Mouse (Mus musculus) forebrain, embryonic 15.5 days (tissue): Measurements from ENCODE around the gene R3hdm2. TPM values are rescaled to one million over a fixed set of nuclear protein-coding genes. Genes with fewer than 3 reads are reported as not detected.
A peak's percentile ranks its signal among the peaks of the same experiment; 100 is the strongest.

Experiments
- ATAC-seq: fragments of 200-750 bp; cut with Nextera tagmentation; replicated peaks from 2 replicates; pipeline ENCODE4 v1.8.0; 2017; ENCODE audit warnings: mild to moderate bottlenecking, moderate TSS enrichment, moderate library complexity
- H3K27ac ChIP-seq: fragments of 300-500 bp; sonication (generic); replicated peaks from 2 replicates; pipeline ENCODE4 v1.5.1; 2015; ENCODE audit warnings: mild to moderate bottlenecking, inconsistent platforms
- H3K27me3 ChIP-seq: fragments of 300-500 bp; sonication (generic); 2 replicates; pipeline ENCODE4 v1.6.1; 2015; ENCODE audit warnings: inconsistent platforms
- H3K36me3 ChIP-seq: fragments of 300-500 bp; sonication (generic); 2 replicates; pipeline ENCODE4 v1.6.1; 2015; ENCODE audit warnings: mild to moderate bottlenecking, inconsistent platforms
- H3K4me1 ChIP-seq: fragments of 300-500 bp; sonication (generic); 2 replicates; pipeline ENCODE4 v1.6.1; 2015; ENCODE audit warnings: inconsistent platforms
- H3K4me2 ChIP-seq: fragments of 300-500 bp; sonication (generic); replicated peaks from 2 replicates; pipeline ENCODE4 v1.6.1; 2015; ENCODE audit warnings: mild to moderate bottlenecking, inconsistent platforms
- H3K4me3 ChIP-seq: fragments of 300-500 bp; sonication (generic); 2 replicates; pipeline ENCODE4 v1.5.1; 2015; ENCODE audit warnings: mild to moderate bottlenecking, inconsistent platforms
- H3K9ac ChIP-seq: fragments of 300-500 bp; sonication (generic); replicated peaks from 2 replicates; pipeline ENCODE4 v1.6.1; 2015; ENCODE audit warnings: mild to moderate bottlenecking, inconsistent platforms
- H3K9me3 ChIP-seq: fragments of 300-500 bp; sonication (generic); 2 replicates; pipeline ENCODE4 v1.6.1; 2016; ENCODE audit warnings: inconsistent platforms
- WGBS: fragments of 180-500 bp; shearing (Covaris S2); methylation state at CpG from one replicate; pipeline ENCODE4 v1.1.7; 2015; ENCODE audit warnings: mixed read lengths; 5-methylcytosine and 5-hydroxymethylcytosine counted together
- polyA plus RNA-seq: library from polyadenylated mRNA; unstranded; fragments of >200 nt; fragmentation: Nextera tagmentation; extraction: Ambion mirVana; gene quantifications from 2 replicates; pipeline ENCODE4 v1.2.1, GENCODE M21; 2015

The R3hdm2 gene
- polyA plus RNA-seq, 1 experiment from 2014 or later: 43.6 TPM

GRCm38 (mm10) chr10:127429538-127429937 is 49.4 kb downstream of the R3hdm2 start:
- Histone ChIP-seq H3K27ac (0 out of 2 replicates have a peak overlapping the region, but pooled peaks have one; percentile 42), H3K4me2 (no peak overlapping the region), H3K27me3 (no peaks in the 10 kb centered on the region), H3K9me3 (no peaks in the 10 kb centered on the region), H3K4me3 (no peak overlapping the region), H3K9ac (no peak overlapping the region), H3K36me3 (no peaks in the 10 kb centered on the region), H3K4me1 (peaks cover 10% of the 10 kb centered on the region; the same call in 1 of the 2 replicates)
- ATAC-seq: no peak
- 69% methylated on average over 1 of the region's 1 CpGs for WGBS

DNA sequence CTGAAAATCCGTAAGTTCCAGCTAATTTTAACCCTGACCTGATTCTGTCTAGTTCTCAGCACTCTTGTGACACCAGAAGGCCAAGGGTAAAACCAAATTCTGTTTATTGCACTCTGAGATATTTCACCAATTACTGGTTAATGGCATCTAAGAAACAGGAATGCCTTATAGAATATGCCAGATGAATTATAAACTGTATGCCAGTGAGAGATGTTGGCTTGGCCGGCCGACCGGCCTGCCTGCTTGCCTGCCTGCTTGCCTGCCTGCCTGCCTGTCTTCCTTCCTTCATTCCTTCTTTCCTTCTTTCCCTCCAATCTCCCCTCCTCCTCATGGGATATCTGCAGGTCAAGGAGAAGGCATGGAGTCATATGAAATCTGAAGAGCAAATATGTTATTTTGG is 52.3 kb downstream of the R3hdm2 start:
- ATAC-seq: no peak
- Histone ChIP-seq H3K9ac (no peak overlapping the region), H3K27me3 (no peaks in the 10 kb centered on the region), H3K27ac (no peak overlapping the region), H3K4me1 (no peaks in the 10 kb centered on the region), H3K36me3 (no peaks in the 10 kb centered on the region), H3K4me2 (no peak overlapping the region), H3K4me3 (no peak overlapping the region), H3K9me3 (no peaks in the 10 kb centered on the region)
- 95% methylated on average over 4 of the region's 4 CpGs for WGBS

DNA sequence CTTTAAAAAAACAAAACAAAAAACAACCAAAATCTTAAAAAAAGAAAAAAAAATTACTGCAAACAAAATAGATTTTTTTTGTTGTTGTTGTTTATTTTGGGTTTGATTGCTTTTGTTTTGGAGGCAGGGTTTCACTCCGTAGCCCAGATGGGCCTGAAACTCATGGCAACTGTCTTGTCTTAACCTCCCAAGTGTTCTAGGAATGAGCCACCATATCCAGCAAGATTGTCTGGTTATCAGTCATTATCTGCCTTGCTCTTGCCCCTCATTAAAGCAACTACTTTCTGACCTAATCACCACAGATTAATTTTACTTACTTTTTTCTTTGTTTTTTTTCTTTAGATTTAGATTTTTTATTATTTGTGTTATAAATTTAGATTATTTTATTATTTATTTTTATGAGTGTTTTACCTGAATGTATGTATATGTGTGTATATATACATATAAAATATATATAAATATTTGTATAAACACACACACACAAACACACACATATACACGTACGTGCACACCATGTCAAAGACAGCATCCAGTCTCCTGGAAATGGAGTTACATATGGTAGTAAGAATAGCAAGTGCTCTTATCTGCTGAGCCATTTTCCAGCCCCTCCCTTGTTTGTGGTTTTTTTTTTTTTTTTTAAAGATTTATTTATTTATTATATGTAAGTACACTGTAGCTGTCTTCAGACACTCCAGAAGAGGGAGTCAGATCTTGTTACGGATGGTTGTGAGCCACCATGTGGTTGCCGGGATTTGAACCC is 57.4 kb downstream of the R3hdm2 start:
- Histone ChIP-seq H3K9ac (no peak overlapping the region), H3K36me3 (no peaks in the 10 kb centered on the region), H3K27ac (no peak overlapping the region), H3K27me3 (no peaks in the 10 kb centered on the region), H3K4me3 (no peak overlapping the region), H3K4me2 (no peak overlapping the region), H3K9me3 (no peaks in the 10 kb centered on the region), H3K4me1 (no peaks in the 10 kb centered on the region)
- no peak for ATAC-seq
- 93% methylated on average over 5 of the region's 5 CpGs for WGBS

- Histone ChIP-seq H3K4me3 (no peak overlapping the region), H3K4me2 (no peak overlapping the region), H3K27ac (no peak overlapping the region), H3K9ac (no peak overlapping the region), H3K4me1 (no peaks in the 10 kb centered on the region), H3K36me3 (peaks cover 57% of the 10 kb centered on the region), H3K27me3 (no peaks in the 10 kb centered on the region), H3K9me3 (no peaks in the 10 kb centered on the region)
- ATAC-seq: no peak
- WGBS: 95% methylated on average over 1 of the region's 1 CpGs
Measured at GRCm38 (mm10) chr10:127453701-127454100, 73.6 kb downstream of the R3hdm2 start.

DNA sequence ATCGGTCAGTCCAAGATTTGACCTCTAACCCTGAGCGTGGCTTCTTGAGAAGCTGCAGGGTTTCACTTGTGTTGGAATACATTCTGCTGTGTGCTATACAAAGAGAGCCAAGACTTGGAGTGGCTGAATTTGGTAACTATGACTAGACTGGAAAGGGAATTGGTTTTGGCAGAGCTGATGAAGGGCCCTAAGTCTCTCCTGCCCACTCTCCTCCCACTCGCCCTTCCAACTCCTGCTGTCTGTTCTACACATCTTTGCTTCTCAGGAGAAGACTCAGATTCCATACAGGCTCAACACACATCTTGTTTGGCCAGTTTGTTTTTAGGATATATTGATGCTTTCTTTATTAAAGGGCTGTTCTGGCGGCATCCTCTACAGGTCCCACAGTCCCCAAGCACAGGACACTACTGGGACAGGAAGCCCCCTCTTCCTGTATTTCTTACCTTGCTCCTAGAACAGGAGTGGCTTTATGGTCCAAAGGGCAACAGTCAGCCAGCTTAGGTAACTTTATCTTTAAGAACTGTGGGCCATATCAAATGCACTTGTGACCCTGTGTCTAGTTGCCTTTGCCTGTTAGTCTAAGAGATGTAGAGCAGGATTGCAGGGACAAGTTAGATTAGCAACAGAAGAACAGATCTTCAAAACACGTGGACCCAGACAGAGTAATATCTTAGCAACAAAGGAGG is 82.4 kb downstream of the R3hdm2 start:
- 89% methylated on average over 5 of the region's 5 CpGs for WGBS
- no peak for ATAC-seq
- no peak overlapping the region for H3K27ac ChIP-seq

DNA sequence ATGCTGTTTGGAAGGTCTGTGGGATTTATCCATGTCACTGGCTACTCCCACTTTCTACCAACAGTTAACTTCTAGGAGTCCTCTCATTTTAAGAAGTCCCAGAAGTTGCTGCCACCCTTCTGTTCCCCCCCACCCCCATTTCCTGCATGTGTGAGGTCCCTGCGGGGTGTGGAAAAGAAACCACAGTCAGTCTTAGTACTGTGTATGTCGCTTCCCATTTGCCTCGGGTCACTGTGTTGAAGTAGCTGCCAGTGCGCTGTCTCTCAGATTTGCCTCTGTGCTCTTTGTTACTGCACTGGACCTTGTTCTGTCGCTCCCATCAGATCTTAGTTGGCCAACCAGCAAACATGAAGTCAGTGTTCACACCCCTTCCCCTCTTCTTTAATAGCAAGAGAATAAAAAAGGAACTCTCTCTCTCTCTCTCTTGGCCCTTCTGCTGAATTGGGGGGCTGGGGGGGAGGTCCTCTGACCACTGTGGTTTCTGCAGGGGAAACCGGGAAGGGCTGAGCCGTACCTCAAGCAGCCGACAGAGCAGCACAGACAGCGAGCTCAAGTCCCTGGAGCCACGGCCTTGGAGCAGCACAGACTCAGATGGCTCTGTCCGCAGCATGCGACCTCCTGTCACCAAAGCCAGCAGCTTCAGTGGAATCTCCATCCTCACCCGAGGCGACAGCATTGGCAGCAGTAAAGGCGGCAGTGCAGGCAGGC is 91.3 kb downstream of the R3hdm2 start:
- Histone ChIP-seq H3K9ac (no peak overlapping the region), H3K4me3 (no peak overlapping the region), H3K27ac (no peak overlapping the region), H3K4me2 (no peak overlapping the region), H3K36me3 (peaks cover 35% of the 10 kb centered on the region), H3K9me3 (no peaks in the 10 kb centered on the region), H3K4me1 (no peaks in the 10 kb centered on the region), H3K27me3 (no peaks in the 10 kb centered on the region)
- 82% methylated on average over 15 of the region's 15 CpGs for WGBS
- ATAC-seq: no peak

More for the DNA sequence above, 82.4 kb downstream of the R3hdm2 start:
- H3K9me3 ChIP-seq: no peaks in the 10 kb centered on the region
- H3K36me3 ChIP-seq: peaks cover 59% of the 10 kb centered on the region
- H3K4me3 ChIP-seq: no peak overlapping the region
- no peak overlapping the region for H3K9ac ChIP-seq
- no peak overlapping the region for H3K4me2 ChIP-seq
- no peaks in the 10 kb centered on the region for H3K27me3 ChIP-seq
- no peaks in the 10 kb centered on the region for H3K4me1 ChIP-seq

DNA sequence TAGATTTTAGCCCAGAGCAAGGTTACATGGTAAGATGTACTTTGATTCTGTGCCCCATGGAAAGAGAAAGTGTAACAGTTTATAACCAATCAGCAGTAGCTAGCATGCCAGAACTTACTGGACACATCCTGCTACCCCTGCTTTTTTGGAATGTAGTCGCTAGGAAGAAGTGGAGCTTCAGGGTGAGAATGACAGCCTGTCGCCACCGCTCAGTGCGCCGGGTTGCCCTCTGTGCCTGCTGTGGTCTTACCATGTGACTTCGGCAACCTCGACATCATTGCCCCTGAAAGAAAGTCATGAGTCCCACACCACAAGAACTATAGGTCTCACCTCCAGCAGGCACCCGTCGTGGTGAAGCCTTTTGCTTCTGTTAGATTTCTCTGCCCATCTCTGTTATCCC is 92.6 kb downstream of the R3hdm2 start:
- 90% methylated on average over 9 of the region's 9 CpGs for WGBS
- Histone ChIP-seq H3K36me3 (peaks cover 43% of the 10 kb centered on the region), H3K9me3 (no peaks in the 10 kb centered on the region), H3K9ac (no peak overlapping the region), H3K4me2 (no peak overlapping the region), H3K4me3 (no peak overlapping the region), H3K27ac (no peak overlapping the region), H3K27me3 (no peaks in the 10 kb centered on the region), H3K4me1 (no peaks in the 10 kb centered on the region)
- no peak for ATAC-seq

GRCm38 (mm10) chr10:127475175-127475574 is 95.0 kb downstream of the R3hdm2 start:
- H3K36me3 ChIP-seq: peaks cover 43% of the 10 kb centered on the region
- WGBS: 95% methylated on average over 4 of the region's 4 CpGs

DNA sequence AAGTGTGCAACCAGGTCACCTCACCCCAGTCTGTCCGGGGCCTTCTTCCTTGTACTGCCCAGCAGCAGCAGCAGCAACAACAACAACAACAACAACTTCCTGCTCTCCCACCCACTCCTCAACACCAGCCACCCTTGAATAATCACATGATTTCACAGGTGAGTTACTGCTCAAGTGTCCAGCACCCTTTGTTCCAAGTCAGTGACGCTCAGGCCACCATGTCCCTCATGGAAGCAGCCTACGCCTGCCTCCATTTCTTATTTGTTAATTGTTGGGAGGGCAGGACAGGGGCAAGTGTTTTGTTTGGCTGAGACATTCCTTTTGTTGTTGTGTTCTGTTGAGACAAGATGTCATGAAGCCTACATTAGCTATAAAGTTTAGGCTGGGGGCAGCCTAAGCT is 96.4 kb downstream of the R3hdm2 start:
- Histone ChIP-seq H3K4me2 (no peak overlapping the region), H3K9me3 (no peaks in the 10 kb centered on the region), H3K36me3 (peaks cover 46% of the 10 kb centered on the region), H3K27me3 (no peaks in the 10 kb centered on the region), H3K4me3 (no peak overlapping the region), H3K27ac (no peak overlapping the region), H3K4me1 (no peaks in the 10 kb centered on the region), H3K9ac (no peak overlapping the region)
- WGBS: 85% methylated on average over 3 of the region's 3 CpGs
- no peak for ATAC-seq

More at GRCm38 (mm10) chr10:127475175-127475574, 95.0 kb downstream of the R3hdm2 start:
- Histone ChIP-seq H3K9ac (no peak overlapping the region), H3K4me3 (no peak overlapping the region), H3K9me3 (no peaks in the 10 kb centered on the region), H3K27ac (no peak overlapping the region), H3K27me3 (no peaks in the 10 kb centered on the region), H3K4me1 (no peaks in the 10 kb centered on the region), H3K4me2 (no peak overlapping the region)
- ATAC-seq: no peak

GRCm38 (mm10) chr10:127477301-127477700 is 97.2 kb downstream of the R3hdm2 start:
- ATAC-seq: no peak
- H3K4me1 ChIP-seq: no peaks in the 10 kb centered on the region
- H3K4me3 ChIP-seq: no peak overlapping the region
- no peak overlapping the region for H3K27ac ChIP-seq
- no peaks in the 10 kb centered on the region for H3K9me3 ChIP-seq
- no peak overlapping the region for H3K9ac ChIP-seq
- H3K27me3 ChIP-seq: no peaks in the 10 kb centered on the region
- H3K4me2 ChIP-seq: no peak overlapping the region
- peaks cover 47% of the 10 kb centered on the region for H3K36me3 ChIP-seq
- 82% methylated on average over 7 of the region's 7 CpGs for WGBS

DNA sequence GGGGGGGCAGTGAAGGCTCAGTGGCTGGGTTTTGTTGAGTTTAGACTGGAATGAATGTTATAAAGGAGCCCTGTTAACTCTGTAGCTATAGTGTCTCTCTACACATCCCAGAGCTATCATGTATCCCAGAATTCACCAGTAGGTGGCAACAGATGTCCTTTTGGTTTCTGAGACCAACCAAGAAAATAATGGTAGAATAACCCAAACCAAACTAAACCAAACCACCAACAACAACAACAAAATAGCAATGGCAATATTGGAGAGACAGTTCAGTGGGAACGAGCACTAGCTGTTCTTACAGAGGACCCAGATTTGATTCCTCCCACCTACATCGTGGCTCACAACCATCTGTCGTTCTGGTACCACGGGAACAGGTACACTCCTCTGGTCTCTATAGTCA is 99.0 kb downstream of the R3hdm2 start:
- H3K36me3 ChIP-seq: peaks cover 53% of the 10 kb centered on the region
- H3K9me3 ChIP-seq: no peaks in the 10 kb centered on the region
- ATAC-seq: no peak
- no peak overlapping the region for H3K9ac ChIP-seq
- H3K4me2 ChIP-seq: no peak overlapping the region
- no peaks in the 10 kb centered on the region for H3K27me3 ChIP-seq
- no peak overlapping the region for H3K4me3 ChIP-seq
- H3K4me1 ChIP-seq: no peaks in the 10 kb centered on the region
- WGBS: 95% methylated on average over 4 of the region's 4 CpGs
- H3K27ac ChIP-seq: no peak overlapping the region
